Mouse (Mus musculus) Patski (cell line): ENCODE data around the gene 4921539E11Rik. TPM values are rescaled to one million over a fixed set of nuclear protein-coding genes. Genes with fewer than 3 reads are reported as not detected.
A peak's percentile ranks its signal among the peaks of the same experiment; 100 is the strongest.

Experiments used
- ATAC-seq: fragments of 100-300 bp; one replicate; pipeline ENCODE4 v1.8.0; 2021
- CTCF ChIA-PET: fragments of 350-600 bp; sonication (Branson Sonifier 250); formaldehyde crosslinking; loops from one replicate; lab custom pipeline; 2022; ENCODE audit warnings: inconsistent platforms; lab: Charles Lee
- POLR2A ChIA-PET: fragments of 350-600 bp; sonication (Branson Sonifier 250); formaldehyde crosslinking; loops from one replicate; lab custom pipeline; 2022; ENCODE audit warnings: antibody characterized with exemption, inconsistent platforms; lab: Charles Lee
- DNase-seq: peaks from one replicate; pipeline ENCODE4 v3.0.0-alpha.2; 2011; ENCODE audit warnings: low read depth, low spot score
- H3K27me3 ChIP-seq: fragments of 371-371 bp; one replicate; pipeline ENCODE4 v1.5.1; 2021
- CTCF ChIP-seq: fragments of 100-300 bp; IDR thresholded peaks from one replicate; pipeline ENCODE4 v1.5.1; 2021
- in situ Hi-C: fragments of 300-500 bp; cut with MboI; formaldehyde crosslinking; loops from 3 replicates; pipeline ENCODE4 v1.11.1; 2018; ENCODE audit warnings: low pct_unique_long_range_greater_than_20kb, mixed read lengths
- polyA plus RNA-seq: library from polyadenylated mRNA; unstranded; gene quantifications from one replicate; pipeline ENCODE4 v1.2.3, GENCODE M21; 2021

The 4921539E11Rik gene
- polyA plus RNA-seq: not detected

DNA sequence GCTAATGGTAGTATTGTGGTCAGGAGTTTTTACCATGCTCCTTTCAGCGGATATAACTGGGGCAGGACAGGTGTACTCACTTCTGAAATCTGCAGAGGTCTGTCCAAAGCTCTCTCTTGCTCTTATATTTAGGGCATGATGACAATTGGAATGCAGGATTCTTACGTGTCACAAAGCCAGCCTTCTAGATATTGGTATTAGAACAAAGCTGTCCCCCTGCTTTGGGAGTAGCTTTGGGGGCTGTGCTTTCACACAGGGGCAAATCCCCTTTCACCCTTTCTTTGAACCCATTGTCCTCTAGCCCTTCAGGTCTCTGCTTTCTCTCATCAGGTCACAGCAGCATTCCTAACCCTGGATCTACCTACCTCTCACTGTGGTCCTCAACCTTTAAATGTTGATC, at the start of gene 4921539E11Rik:
4921539E11Rik (minus strand) TSS at position 101 of the 400 bp plus-strand sequence.
- CTCF ChIA-PET: no interaction called here
- no peak for ATAC-seq
- no peak for TF ChIP-seq CTCF
- peaks cover 6% of the 10 kb centered on the region for H3K27me3 ChIP-seq
- DNase-seq: no peak
- in situ Hi-C loops: no loop called here
- POLR2A ChIA-PET: no interaction called here

DNA sequence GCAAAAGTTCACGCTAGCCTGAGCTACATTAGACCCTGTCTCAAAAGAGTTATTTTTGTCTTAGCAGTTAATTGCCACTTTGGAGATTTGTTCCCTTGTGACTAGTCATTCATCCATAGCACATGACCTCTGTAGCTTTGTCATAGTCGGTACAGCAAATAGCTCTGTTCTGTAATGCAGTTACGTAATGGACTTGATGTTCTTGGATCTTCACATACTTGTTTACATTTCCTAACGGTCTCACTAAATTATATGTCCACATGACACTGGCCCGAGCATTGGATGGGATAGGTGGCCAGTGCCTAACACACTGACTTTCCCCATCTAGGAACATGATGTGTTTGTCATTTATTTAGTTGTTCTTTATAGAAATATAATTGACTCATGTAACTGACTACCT, 44.5 kb upstream of the 4921539E11Rik start:
- in situ Hi-C loops: no loop called here
- TF ChIP-seq CTCF: no peak
- POLR2A ChIA-PET: no interaction called here
- CTCF ChIA-PET: no interaction called here
- no peaks in the 10 kb centered on the region for H3K27me3 ChIP-seq
- ATAC-seq: no peak
- no peak for DNase-seq

DNA sequence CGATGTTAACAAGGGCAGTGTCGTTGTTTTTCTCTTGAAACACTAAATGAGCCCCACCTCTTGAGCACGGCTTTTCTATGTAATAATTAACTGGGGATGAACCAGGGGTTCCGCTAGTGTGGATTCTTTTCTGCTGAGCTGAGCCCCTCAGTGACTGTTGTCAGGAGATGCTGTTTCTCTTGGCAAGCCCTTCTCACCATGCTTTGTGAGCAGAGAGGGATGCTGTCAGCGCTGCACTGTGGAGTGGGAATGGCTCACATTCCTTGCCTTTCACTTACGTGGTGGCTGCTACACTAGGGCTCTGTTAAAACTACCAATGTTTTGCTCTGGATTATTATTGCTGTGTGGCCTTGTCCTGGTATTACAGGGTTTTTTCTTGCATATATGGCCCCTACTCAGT, 38.7 kb upstream of the 4921539E11Rik start:
- ATAC-seq: no peak
- in situ Hi-C loops: no loop called here

DNA sequence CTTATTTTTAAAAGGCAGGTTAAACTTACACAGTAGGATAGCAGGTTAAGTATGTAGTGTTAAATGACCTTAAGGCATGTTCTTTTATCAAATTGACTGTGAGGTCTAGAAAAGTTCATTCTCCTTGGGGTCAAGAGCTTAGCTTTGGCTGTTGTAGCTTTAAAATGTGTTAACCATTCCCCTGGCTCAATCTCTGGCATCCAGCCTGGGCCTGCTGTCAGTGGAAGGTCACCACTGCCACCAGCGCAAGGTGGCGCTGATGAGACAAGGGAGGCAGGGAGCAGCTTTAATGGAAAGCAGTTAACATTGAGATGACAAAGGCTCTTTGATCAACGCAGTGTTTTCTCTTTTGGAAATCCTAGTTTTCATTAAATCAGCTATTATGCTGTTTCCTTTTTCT, 36.3 kb upstream of the 4921539E11Rik start:
- ATAC-seq (no peak), DNase-seq (no peak)
- CTCF ChIA-PET: interaction anchor here (0.9 to 1.5 kb wide), 6 partner anchors 10 to 29 kb away, joined by 3 to 7 read pairs (median 4); partner anchors contain the start of gene Oma1
- H3K27me3 ChIP-seq: no peaks in the 10 kb centered on the region
- TF ChIP-seq CTCF: peak; percentile 68
- in situ Hi-C loops: no loop called here
- POLR2A ChIA-PET: no interaction called here

More for the DNA sequence above, 38.7 kb upstream of the 4921539E11Rik start:
- ChIA-PET POLR2A (interaction anchor here (1.3 kb wide), 1 partner anchor 15 kb away, joined by 4 read pairs; the partner anchor contains the start of gene Oma1), CTCF (no interaction called here)
- no peak for DNase-seq
- H3K27me3 ChIP-seq: no peaks in the 10 kb centered on the region
- TF ChIP-seq CTCF: no peak

DNA sequence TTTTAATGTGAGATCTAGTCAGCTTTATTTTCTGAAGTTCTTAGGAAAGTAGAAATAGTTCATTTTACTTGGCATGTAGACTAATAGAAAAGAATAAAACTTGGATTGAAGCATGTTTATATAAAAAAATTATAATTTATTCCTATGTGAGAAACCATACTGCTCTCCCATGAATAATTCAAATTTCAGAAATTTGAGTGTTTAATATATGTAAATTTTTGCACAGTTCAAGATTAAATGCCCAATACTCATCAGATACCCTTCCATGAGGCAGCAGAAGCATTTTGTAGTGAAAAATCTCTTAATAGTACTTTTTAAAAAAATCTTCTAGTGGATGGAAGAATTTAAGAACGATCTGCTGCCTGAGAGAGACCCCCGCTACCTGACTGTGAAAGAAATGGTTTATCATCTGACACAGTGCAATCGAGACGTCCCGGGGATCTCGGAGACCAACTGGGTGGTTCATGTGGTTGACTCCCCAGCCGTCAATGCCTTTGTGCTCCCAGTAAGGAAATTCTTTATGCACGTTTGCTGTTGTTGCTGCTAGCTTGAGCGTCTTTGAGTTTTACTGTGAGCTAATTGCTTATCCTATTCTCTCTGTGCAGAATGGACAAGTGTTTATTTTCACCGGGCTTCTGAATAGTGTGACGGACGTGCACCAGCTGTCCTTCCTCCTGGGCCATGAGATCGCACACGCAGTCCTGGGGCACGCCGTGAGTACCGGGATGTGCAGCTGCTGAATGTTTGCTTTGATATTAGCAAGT, 34.2 kb upstream of the 4921539E11Rik start:
- no peaks in the 10 kb centered on the region for H3K27me3 ChIP-seq
- no peak for ATAC-seq
- ChIA-PET POLR2A (no interaction called here), CTCF (no interaction called here)
- in situ Hi-C loops: loop anchor here (25.0 kb wide), 1 partner anchor 1562 kb away; the partner anchor contains the start of gene C8a
- TF ChIP-seq CTCF: no peak
- DNase-seq: no peak

DNA sequence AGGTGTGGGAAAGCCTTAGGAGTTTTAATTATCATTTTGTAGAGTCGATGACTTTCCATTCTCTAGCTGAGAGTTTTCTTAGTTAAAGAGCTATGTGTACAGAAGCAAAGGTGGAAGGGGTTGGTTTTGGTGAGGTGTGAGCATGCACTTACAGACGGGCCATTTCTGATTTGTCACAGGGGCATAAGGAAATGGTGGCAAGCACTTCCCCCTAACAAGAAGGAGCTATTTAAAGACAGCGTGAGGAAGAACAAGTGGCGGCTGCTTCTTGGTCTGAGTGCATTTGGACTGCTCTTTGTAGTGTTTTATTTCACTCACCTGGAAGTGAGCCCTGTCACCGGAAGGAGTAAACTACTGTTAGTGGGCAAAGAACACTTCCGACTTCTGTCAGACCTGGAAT, 30.8 kb upstream of the 4921539E11Rik start:
- in situ Hi-C loops: loop anchor here (25.0 kb wide), 1 partner anchor 1566 kb away; the partner anchor contains the start of gene C8a
- DNase-seq (no peak), ATAC-seq (no peak)
- H3K27me3 ChIP-seq: no peaks in the 10 kb centered on the region
- CTCF ChIA-PET: no interaction called here
- no peak for TF ChIP-seq CTCF
- POLR2A ChIA-PET: no interaction called here

- ChIA-PET POLR2A (no interaction called here), CTCF (interaction anchor here (2.4 kb wide), 1 partner anchor 11 kb away, joined by 7 read pairs; no protein-coding TSS in a partner anchor)
- TF ChIP-seq CTCF: no peak
- in situ Hi-C loops: loop anchor here (25.0 kb wide), 1 partner anchor 1571 kb away; the partner anchor contains the start of gene C8a
- no peaks in the 10 kb centered on the region for H3K27me3 ChIP-seq
- no peak for ATAC-seq
- no peak for DNase-seq
These were observed 25.2 kb upstream of the 4921539E11Rik start for GRCm38 (mm10) chr4:103315861-103316260.

- in situ Hi-C loops: loop anchor here (5.0 to 25.0 kb wide), 2 partner anchors 33 to 1573 kb away; partner anchors contain the start of gene C8a
- CTCF ChIA-PET: interaction anchor here (0.6 to 2.4 kb wide), 6 partner anchors 12 to 120 kb away, joined by 3 to 17 read pairs (median 8); no protein-coding TSS in a partner anchor
- DNase-seq: peak; percentile 53
- POLR2A ChIA-PET: interaction anchor here (1.9 kb wide), 1 partner anchor 14 kb away, joined by 4 read pairs; no protein-coding TSS in a partner anchor
- no peak for TF ChIP-seq CTCF
- peak; percentile 37 for ATAC-seq
- peaks cover under 1% of the 10 kb centered on the region for H3K27me3 ChIP-seq
These were observed 23.9 kb upstream of the 4921539E11Rik start for GRCm38 (mm10) chr4:103314526-103314910.

- in situ Hi-C loops: loop anchor here (5.0 to 25.0 kb wide), 2 partner anchors 33 to 1573 kb away; partner anchors contain the start of gene C8a
- H3K27me3 ChIP-seq: peaks cover 3% of the 10 kb centered on the region
- TF ChIP-seq CTCF: peak; percentile 81
- DNase-seq (peak; percentile 79), ATAC-seq (peak; percentile 99)
- POLR2A ChIA-PET: interaction anchor here (1.0 to 1.9 kb wide), 2 partner anchors 15 to 99 kb away, joined by 3 to 4 read pairs; partner anchors contain the start of gene Slc35d1
- CTCF ChIA-PET: interaction anchor here (0.6 to 2.4 kb wide), 7 partner anchors 13 to 121 kb away, joined by 3 to 17 read pairs (median 7); no protein-coding TSS in a partner anchor
These were observed 23.2 kb upstream of the 4921539E11Rik start, which contains the start of gene Oma1 for GRCm38 (mm10) chr4:103313587-103314525. TSS of gene Oma1 (plus strand) at chr4:103313812.

DNA sequence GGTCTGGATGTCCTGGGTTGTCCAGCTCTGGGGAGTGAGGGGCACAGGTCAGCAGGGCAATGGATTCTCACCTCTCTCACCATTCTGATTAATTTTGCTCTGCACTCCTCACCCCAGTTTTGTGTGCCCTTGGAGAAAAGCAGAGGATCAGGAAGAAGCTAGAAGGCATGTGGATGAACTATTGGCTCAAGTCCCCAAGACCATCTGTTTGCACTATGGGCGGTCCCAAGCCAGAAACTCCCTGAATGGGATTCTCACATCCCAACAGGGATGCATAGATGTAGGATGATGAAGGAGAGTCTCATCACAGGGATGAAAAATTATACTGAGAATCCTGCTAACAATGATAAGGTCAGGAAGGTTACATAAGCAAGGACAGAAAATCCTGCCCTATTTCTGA, 13.2 kb upstream of the 4921539E11Rik start:
- TF ChIP-seq CTCF: no peak
- no peak for DNase-seq
- POLR2A ChIA-PET: no interaction called here
- CTCF ChIA-PET: no interaction called here
- in situ Hi-C loops: loop anchor here (25.0 kb wide), 1 partner anchor 1583 kb away; the partner anchor contains the start of gene C8a
- H3K27me3 ChIP-seq: peaks cover 3% of the 10 kb centered on the region
- no peak for ATAC-seq
